Mouse (Mus musculus): ENCODE data around the gene Pnpla8.
"Not testable (repeated sequence)": the region's sequence is repeated elsewhere in the genome, so short reads cannot be mapped to it uniquely, and the experiment has no call there.

Gene Pnpla8

DNA sequence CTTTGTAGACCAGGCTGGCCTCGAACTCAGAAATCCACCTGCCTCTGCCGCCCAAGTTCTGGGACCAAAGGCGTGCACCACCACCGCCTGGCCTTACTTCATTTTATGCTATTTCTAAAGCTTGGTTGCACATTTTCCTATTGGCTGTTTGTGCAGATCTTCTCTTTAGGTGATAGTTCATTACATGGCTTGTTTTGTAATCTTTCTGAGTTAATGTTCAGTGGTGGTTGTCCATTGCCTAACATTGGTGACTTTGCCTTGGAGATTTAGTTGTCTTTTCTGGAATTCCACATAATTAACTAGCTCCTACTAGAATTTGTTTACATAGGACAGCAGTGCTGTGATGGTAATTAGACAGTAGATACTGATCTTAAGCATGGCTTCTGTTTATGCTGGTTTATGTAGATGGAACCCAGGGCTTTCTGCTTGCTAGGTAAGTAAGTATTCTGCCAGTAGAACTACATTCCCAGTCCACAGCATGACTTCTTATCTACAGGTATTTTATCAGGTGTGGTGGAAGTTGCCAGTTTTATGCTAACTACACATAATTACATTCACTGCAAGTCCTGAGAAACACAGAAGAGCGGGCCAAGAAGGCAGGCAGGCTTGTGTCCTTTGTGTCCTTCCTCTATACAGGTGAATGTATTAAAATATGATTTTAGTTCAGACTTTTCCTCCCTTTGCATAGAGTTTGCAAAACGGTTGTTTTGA, 53.1 kb downstream of the Pnpla8 start:
- DNase-seq: no peak

- not testable (repeated sequence) for DNase-seq
These were observed 59.0 kb downstream of the Pnpla8 start for GRCm38 (mm10) chr12:44280147-44280546.

DNA sequence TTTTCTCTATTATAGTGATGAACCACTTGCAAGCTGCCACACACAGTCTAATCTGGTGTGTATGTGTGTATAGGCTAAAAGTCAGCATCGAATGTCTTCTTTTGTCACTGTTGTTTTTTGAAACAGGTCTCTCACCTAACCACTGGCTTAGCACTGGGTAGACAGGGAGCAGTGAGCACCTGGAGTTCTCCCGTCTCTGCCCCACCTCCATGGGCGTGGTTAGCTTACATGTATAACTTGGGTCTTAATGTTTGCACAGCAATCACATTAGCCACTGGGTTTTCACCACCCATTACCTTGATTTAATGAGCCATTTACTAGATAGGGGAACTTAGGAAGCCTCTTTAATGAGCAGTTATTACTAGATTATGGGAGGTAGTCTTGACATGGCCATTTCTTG, 60.4 kb downstream of the Pnpla8 start:
- DNase-seq: no peak

DNA sequence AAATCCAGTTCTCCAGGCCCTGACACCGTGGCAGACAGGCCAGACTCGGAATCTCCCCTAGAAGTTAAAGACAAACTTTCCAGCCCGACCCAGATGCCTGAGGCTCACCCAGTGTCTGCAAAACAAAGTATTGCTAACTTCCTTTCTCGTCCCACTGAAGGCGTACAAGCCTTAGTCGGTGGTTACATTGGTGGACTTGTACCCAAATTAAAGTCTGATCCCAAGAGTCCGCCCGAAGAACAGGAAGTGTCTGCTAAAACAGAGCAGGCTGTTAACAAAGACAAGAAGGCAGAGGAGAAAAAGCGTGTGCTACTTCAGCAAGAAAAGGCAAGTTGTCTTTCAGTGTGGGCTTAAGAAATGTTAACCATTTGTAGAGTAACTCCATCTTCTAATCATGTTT, 62.2 kb downstream of the Pnpla8 start:
- no peak for DNase-seq

- no peak for DNase-seq
These were observed 65.8 kb downstream of the Pnpla8 start for GRCm38 (mm10) chr12:44286992-44287391.

DNA sequence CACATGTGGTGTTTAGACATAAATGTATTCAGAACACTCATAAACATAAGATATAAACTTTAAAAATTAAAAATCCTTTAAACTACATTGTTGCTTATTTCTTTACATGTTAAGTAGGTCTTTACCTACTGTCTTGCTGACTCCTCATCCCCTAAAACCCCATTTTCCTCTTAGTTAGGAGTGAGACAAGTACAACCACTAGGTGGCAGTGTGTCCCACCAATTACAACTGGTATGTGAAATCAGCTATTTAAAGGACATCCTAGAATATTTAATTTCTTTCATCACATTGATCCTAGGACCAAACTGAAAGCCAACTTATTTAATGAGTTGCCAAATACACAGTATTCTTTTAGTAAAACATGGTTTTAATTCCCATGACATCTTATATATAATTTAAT, 71.1 kb downstream of the Pnpla8 start:
- no peak for DNase-seq

DNA sequence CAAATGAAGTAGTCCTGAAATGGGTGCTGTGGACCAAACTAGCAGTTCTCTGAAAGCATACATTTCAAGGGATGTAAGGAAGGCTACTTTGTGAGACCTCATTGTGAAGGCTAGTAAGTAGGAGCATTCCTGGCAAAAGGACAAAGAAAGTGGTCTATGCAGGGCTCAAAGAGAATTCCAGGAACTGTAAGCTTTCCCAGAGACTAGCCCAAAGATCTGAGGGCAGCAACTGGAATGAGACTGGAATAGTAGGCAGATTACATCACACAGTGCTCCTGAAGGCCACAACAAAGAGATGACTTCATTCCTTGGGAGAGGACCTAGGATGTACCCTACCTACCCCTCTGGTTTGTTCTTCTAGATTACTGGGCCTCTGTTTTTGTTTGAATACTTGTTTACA, 79.6 kb downstream of the Pnpla8 start:
- DNase-seq: no peak

GRCm38 (mm10) chr12:44304012-44304411, 82.8 kb downstream of the Pnpla8 start:
- DNase-seq: no peak

DNA sequence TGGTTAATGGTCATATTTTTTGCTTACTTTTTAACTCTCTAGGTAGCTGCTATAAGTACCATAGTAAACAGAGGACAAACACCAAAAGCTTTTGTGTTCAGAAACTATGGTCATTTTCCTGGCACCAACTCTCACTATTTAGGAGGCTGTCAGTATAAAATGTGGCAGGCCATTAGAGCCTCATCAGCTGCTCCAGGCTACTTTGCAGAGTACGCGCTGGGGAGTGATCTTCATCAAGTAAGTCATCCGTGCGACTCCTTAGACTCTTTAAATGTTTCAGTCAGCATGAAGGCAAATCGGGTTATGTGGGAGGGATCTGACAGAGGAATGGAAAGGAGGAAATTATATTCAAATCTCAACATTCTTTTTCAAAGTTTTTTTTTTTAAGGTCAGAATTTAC, 83.7 kb downstream of the Pnpla8 start:
- DNase-seq: no peak

- no peak for DNase-seq
These were observed 87.1 kb downstream of the Pnpla8 start for GRCm38 (mm10) chr12:44308221-44308620.

DNA sequence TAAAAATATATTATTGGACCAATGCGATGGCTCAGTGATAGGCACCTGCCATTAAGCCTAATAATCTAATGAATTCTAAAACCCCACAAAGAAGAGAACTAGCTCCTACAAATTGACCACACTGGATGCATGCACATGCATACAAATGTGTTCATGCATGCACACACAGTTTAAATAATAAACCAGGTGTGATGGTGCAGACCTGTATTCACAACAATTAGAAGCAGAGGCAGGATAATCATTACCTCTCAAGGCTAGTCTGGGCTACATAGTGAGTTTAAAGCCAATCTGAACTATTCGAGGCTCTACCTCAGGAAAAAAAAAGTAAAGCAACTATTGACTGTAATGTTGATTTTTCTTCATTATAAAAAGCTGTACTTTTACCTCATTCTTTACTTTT, 94.0 kb downstream of the Pnpla8 start:
- no peak for DNase-seq

GRCm38 (mm10) chr12:44325091-44325490, 103.9 kb downstream of the Pnpla8 start:
- no peak for DNase-seq

DNA sequence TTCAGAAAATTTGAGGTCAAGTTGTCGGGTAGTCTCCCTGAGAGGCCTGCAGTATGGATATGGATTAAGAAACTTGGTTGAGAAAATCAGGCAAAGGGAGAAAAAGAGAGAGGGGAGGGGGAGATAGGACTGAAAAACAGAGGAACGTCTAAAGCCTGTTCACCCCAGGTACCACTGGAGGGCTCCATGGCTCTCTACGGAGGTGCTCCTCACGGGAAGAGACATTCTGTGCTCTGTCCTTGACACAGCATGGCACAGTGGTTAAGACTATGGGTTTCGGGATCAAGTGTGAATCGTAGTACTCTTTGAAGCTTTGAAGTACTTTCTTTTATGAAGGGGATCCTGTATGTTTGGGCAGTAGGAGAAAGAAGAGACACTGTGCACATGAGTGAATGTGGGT, 106.3 kb downstream of the Pnpla8 start:
- DNase-seq: no peak

- DNase-seq: no peak
These were observed 107.5 kb downstream of the Pnpla8 start, which contains the start of gene Nrcam for GRCm38 (mm10) chr12:44328381-44329315. Gene Nrcam, plus strand, starts transcription at chr12:44328885.

DNA sequence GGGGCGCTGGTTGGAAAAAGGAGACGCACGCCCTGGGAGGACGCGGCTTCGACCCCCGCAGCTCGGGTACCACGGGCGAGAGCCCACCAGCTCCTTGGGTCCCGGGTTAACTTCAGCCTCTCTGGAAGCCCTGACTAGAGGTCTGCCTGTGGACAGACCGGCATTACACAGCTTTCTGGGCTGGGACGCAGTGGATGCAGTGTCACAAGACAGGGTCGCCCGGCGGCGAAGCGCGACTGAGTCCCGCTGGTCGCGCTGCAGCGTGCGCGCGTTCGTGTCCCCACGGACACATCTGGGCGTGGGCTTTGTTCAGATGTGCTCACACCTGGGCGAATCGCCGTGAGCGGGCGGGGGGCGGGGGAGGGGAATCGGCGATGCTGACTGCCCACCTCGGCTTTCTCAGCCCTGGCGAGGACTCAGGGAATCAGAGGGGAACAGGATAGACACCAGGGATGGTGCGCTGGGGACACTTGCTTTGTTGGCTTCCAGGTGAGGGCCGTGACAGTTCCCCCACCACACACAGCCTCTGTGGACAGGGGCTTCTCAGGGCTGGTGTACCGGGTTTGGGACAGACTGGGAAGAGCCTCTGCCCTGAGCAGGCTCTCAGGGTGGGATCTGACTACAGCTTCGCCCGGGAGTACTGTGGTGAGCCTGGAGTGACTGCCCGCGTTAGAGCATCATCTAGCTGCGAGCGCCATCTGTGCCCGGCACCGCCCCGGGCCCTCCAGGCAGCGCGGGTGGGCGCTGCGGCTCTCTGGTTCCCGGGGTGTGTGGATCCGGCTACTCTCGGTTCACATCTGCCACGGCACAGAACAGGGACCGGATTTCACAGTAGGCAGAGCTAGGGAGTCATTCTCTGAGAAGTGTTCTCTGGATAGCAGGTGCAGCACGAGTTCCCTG, 108.4 kb downstream of the Pnpla8 start:
- no peak for DNase-seq

GRCm38 (mm10) chr12:44330216-44330719, 109.1 kb downstream of the Pnpla8 start:
- DNase-seq: no peak

GRCm38 (mm10) chr12:44337136-44337640, 116.0 kb downstream of the Pnpla8 start:
- no peak for DNase-seq

DNA sequence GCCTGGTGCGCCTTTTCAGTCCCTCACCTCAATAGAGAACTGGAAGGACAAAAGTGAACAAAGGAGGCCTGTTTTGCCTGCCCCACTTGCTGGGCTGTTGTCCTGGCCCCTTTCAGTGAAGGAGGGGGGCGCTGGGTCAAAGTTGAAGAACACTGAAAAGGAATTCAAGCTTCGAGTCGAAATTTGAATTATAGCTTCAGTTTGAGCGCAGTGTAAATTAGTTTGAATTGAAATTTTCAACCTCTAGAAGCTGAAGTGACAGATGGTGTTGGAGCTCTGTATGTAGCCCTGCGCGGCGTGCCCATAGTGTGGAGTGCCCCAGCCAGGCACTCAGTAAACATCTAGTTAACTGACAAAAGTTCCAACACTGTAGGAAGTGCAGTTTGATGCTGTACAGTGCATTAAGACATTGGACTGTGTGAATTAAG, 117.0 kb downstream of the Pnpla8 start:
- DNase-seq: no peak

GRCm38 (mm10) chr12:44344075-44344474, 122.9 kb downstream of the Pnpla8 start:
- no peak for DNase-seq

- no peak for DNase-seq
These were observed 124.1 kb downstream of the Pnpla8 start for GRCm38 (mm10) chr12:44345251-44345650.

DNA sequence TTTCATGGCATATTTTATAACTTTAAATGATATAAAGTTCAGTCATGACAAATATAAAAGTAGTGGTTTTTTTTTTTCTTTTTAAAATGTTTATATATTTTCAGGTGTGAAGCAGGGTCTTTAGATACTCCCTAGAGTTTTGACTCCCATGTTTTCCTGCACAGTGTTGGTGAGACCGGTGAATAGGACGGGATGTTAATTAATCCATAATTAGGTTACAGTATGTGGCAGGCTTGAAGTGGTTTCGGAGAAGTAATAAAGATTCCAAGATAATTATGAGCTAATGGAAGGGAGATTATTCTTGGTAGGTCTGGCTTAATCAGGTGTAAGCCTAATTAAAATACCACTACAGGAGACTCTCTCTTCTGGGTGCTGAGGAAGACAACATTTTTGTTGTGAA, 125.0 kb downstream of the Pnpla8 start:
- DNase-seq: no peak

GRCm38 (mm10) chr12:44355116-44355515, 133.9 kb downstream of the Pnpla8 start:
- DNase-seq: no peak
